Mouse (Mus musculus) heart, postnatal 0 days (tissue): ENCODE results near the gene Icam4. TPM values are rescaled to one million over a fixed set of nuclear protein-coding genes. Genes with fewer than 3 reads are reported as not detected.
"Not testable (repeated sequence)": the region's sequence is repeated elsewhere in the genome, so short reads cannot be mapped to it uniquely, and the experiment has no call there.

Experiments used
- ATAC-seq: fragments of 200-750 bp; cut with Nextera tagmentation; 2 replicates; pipeline ENCODE4 v1.8.0; 2017; ENCODE audit warnings: low read depth, moderate number of reproducible peaks, moderate library complexity; ENCODE audit not compliant: insufficient read depth
- DNase-seq: peaks from one replicate; pipeline ENCODE4 v3.0.0-alpha.2; 2016; ENCODE audit warnings: low spot score
- H3K27ac ChIP-seq: fragments of 300-500 bp; sonication (generic); 2 replicates; pipeline ENCODE4 v1.5.1; 2014; ENCODE audit warnings: low read depth, mild to moderate bottlenecking
- H3K27me3 ChIP-seq: fragments of 300-500 bp; sonication (generic); 2 replicates; pipeline ENCODE4 v1.6.1; 2014; ENCODE audit warnings: low read length, mixed read lengths; ENCODE audit not compliant: control insufficient read depth, insufficient read depth
- H3K36me3 ChIP-seq: fragments of 300-500 bp; sonication (generic); replicated peaks from 2 replicates; pipeline ENCODE4 v1.6.1; 2014; ENCODE audit warnings: low read length, mixed read lengths; ENCODE audit not compliant: control insufficient read depth, insufficient read depth
- H3K4me1 ChIP-seq: fragments of 300-500 bp; sonication (generic); 2 replicates; pipeline ENCODE4 v1.6.1; 2014; ENCODE audit warnings: antibody characterized with exemption; ENCODE audit not compliant: control insufficient read depth, insufficient read depth
- H3K4me2 ChIP-seq: fragments of 300-500 bp; sonication (generic); 2 replicates; pipeline ENCODE4 v1.6.1; 2014; ENCODE audit warnings: low read depth, mild to moderate bottlenecking, low read length, moderate library complexity
- H3K4me3 ChIP-seq: fragments of 300-500 bp; sonication (generic); 2 replicates; pipeline ENCODE4 v1.5.1; 2014; ENCODE audit warnings: low read depth, low read length
- H3K9ac ChIP-seq: fragments of 300-500 bp; sonication (generic); replicated peaks from 2 replicates; pipeline ENCODE4 v1.6.1; 2014; ENCODE audit warnings: low read depth, low read length, mixed read lengths
- H3K9me3 ChIP-seq: fragments of 300-500 bp; sonication (generic); replicated peaks from 2 replicates; pipeline ENCODE4 v1.6.1; 2016; ENCODE audit warnings: low read length; ENCODE audit not compliant: control insufficient read depth
- CTCF ChIP-seq: IDR thresholded peaks from 2 replicates; pipeline ENCODE4 v1.5.1; 2016; ENCODE audit warnings: antibody characterized with exemption, control low read depth, low read depth
- EP300 ChIP-seq: IDR thresholded peaks from 2 replicates; pipeline ENCODE4 v1.6.1; 2016; ENCODE audit warnings: antibody characterized with exemption, low read depth
- WGBS: fragments of 180-500 bp; shearing (Covaris S2); extraction: QIAGEN DNeasy Blood & Tissue Kit; methylation state at CpG from one replicate; pipeline ENCODE4 v1.1.7; 2014; 5-methylcytosine and 5-hydroxymethylcytosine counted together
- polyA plus RNA-seq: library from polyadenylated mRNA; unstranded; fragments of >200 nt; fragmentation: Nextera tagmentation; extraction: Ambion mirVana; gene quantifications from 2 replicates; pipeline ENCODE4 v1.2.1, GENCODE M21; 2015
- total RNA-seq: library from RNA; depleted of rRNA; stranded (reverse); fragments of >200 nt; gene quantifications from 2 replicates; pipeline ENCODE4 v1.2.3, GENCODE M21; 2014; ENCODE audit warnings: low replicate concordance

Gene Icam4
- total and polyA plus RNA-seq, 2 experiments from 2014 or later = 1.6 TPM; not detected in 1

DNA sequence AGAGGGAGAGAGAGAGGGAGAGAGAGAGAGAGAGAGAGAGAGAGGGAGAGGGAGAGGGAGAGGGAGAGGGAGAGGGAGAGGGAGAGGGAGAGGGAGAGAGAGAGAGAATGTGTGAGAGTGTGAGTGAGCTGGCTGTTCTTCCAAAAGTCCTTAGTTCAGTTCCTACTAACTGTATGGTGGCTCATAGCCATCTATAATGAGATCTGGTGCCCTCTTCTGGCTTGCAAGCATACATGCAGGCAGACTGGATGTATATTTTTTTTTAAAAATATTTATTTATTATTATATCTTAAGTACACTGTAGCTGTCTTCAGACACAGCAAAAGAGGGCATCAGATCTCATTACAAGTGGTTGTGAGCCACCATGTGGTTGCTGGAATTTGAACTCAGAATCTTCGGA lies 30.8 kb upstream of the Icam4 start:
- peak; percentile 58 for DNase-seq
- peak; percentile 63 for TF ChIP-seq CTCF
- H3K36me3 ChIP-seq, H3K4me2 ChIP-seq, H3K4me1 ChIP-seq, ATAC-seq, H3K27me3 ChIP-seq, H3K9ac ChIP-seq, H3K9me3 ChIP-seq, H3K27ac ChIP-seq, H3K4me3 ChIP-seq: not testable (repeated sequence)
- WGBS = 68% methylated on average over 1 of the region's 1 CpGs

DNA sequence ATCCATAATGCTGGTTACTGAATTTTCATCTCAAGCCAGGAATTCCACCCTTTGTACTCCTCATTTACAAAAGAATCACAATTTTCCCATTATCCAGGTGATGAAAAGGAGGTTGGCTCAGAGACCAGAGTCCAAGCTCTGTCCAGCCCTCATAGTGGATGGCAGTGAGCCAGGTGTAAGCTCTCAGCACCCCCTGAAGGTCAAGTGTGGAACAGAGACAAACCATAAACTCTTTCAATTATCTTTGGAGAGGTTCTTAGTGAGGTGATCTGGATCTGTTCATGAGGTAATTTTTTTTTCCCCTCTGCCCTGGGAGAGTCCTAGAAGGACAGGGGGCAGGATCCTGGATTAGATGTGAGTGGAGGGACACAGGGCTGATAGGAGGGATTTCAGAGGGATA lies 28.4 kb upstream of the Icam4 start:
- Histone ChIP-seq H3K27ac (no peak overlapping the region), H3K27me3 (no peaks in the 10 kb centered on the region), H3K4me2 (no peak overlapping the region), H3K36me3 (peaks cover 17% of the 10 kb centered on the region), H3K9me3 (no peaks in the 10 kb centered on the region), H3K4me1 (no peaks in the 10 kb centered on the region), H3K4me3 (no peak overlapping the region), H3K9ac (no peak overlapping the region)
- ATAC-seq = no peak
- no peak for TF ChIP-seq EP300
- TF ChIP-seq CTCF = peak; percentile 52
- peak; percentile 39 for DNase-seq

DNA sequence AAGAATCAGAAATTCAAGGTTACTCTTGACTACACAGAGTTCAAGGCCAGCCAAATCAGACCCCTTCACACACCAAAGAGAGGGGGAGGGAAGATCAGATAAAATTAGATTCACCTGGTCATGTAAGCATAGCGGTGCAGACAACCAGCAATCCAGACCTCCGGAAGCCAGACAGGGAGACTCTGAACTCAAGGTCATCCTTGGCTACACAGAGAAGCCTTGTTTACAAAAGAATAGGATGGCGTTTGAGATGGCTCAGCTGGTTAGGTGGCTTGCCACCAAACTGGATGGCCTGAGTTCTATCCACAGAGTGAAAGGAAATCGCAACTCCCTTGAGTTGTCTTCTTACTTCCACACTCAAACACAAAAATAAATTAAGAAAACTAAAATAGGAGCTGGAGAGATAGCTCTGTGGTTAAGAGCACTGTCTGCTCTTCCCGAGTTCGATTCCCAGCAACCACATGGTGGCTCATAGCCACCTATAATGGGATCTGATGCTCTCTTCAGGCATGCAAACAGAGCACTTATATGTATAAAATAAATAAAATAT lies 27.4 kb upstream of the Icam4 start:
- Histone ChIP-seq H3K36me3 (peaks cover 26% of the 10 kb centered on the region), H3K27ac (no peak overlapping the region), H3K4me2 (no peak overlapping the region), H3K4me1 (no peaks in the 10 kb centered on the region), H3K9ac (no peak overlapping the region), H3K9me3 (no peaks in the 10 kb centered on the region), H3K4me3 (no peak overlapping the region), H3K27me3 (no peaks in the 10 kb centered on the region)
- 59% methylated on average over 6 of the region's 6 CpGs for WGBS
- ATAC-seq = no peak
- TF ChIP-seq CTCF (no peak), EP300 (no peak)
- no peak for DNase-seq

DNA sequence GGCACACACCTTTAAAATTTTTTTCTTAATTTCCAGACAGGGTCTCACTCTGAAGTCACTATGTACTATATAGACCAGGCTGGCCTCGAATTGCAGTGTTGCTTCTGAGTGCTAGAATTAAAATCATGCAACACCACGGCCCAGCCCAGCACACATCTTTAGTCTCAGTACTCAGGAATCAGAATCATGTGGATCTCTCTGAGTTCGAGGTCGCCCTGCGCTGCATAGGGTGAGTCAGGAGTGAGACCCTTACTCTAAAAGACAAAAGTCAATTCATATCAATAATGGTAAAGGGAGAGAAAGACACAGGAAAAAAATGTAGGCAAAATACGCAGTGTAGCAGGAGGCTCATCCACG lies 26.9 kb upstream of the Icam4 start:
- no peaks in the 10 kb centered on the region for H3K4me1 ChIP-seq
- ATAC-seq (0 out of 2 replicates have a peak, but pooled peaks have one; percentile 3), DNase-seq (no peak)
- H3K36me3 ChIP-seq = peaks cover 31% of the 10 kb centered on the region
- H3K4me2 ChIP-seq = peak overlapping the region; percentile 88
- H3K27ac ChIP-seq = peak overlapping the region; percentile 76; the same call in 1 of the 2 replicates
- no peak for TF ChIP-seq EP300
- peak overlapping the region; percentile 87 for H3K9ac ChIP-seq
- no peaks in the 10 kb centered on the region for H3K27me3 ChIP-seq
- 8% methylated on average over 7 of the region's 7 CpGs for WGBS
- no peaks in the 10 kb centered on the region for H3K9me3 ChIP-seq
- peak overlapping the region; percentile 82 for H3K4me3 ChIP-seq

DNA sequence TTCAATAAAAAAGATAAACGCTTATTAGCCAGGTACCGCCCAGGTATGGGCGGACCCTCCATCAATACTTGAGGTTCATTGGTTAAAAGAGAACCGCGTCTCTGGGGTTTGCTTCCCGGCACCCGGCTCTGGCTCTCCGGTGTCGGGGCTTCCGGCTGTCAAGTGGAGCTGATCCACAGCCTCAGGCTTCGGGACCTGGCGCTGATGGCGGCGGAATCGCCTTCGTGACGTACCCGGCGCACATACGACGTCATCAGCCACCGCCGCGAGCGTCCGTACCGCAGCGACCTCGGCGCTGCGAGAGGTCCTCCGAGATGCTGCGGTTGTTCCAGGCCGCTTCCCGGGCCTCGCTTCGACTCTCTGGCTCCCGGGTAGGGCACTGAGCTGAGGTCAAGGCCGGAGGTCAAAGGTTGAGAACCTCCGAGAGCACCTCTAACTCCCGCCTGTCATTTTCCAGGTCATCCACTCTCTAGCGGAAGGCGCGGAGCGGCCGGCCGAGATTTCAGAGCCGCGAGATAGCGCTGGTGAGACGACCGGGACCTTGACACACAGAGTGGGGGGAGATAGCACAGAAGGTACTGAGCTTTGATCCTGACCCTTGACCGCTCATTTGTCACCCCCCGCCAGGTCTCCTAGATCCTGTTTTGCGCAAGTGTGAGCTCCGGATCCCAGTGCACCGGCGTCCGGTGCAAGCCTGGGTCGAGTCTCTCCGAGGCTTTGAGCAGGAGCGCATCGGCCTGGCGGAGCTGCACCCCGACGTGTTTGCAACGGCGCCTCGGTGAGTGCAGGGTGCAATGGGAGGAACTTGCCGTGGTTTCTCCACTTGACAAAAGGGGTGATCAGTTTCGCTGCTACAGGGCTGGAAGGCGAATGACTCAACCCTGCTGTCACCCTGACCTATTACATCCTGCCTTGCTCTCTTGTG lies 26.3 kb upstream of the Icam4 start, which contains the start of gene Mrpl4:
Gene Mrpl4 (plus strand): TSS at position 112 of the 925 bp plus-strand sequence.
- Histone ChIP-seq H3K27me3 (no peaks in the 10 kb centered on the region), H3K9ac (peak within 1 kb of the TSS; percentile 87), H3K4me3 (peak within 1 kb of the TSS; percentile 82), H3K4me1 (no peaks in the 10 kb centered on the region), H3K36me3 (peaks cover 37% of the 10 kb centered on the region), H3K4me2 (peak within 1 kb of the TSS; percentile 88), H3K27ac (peak within 1 kb of the TSS; percentile 76), H3K9me3 (no peaks in the 10 kb centered on the region)
- under 1% methylated on average over 72 of the region's 72 CpGs for WGBS
- no peak for TF ChIP-seq CTCF
- TF ChIP-seq EP300 = no peak
- ATAC-seq (peak; percentile 87), DNase-seq (peak; percentile 69)
